Mouse (Mus musculus) stomach, postnatal 0 days (tissue): ENCODE data around the gene Bri3. TPM values are rescaled to one million over a fixed set of nuclear protein-coding genes. Genes with fewer than 3 reads are reported as not detected.

Experiments used
- ATAC-seq: fragments of 200-750 bp; cut with Nextera tagmentation; 2 replicates; pipeline ENCODE4 v1.8.0; 2017; ENCODE audit not compliant: low FRiP score, low TSS enrichment
- DNase-seq: peaks from one replicate; pipeline ENCODE4 v3.0.0-alpha.2; 2016; ENCODE audit warnings: low spot score
- H3K27ac ChIP-seq: fragments of 300-500 bp; sonication (generic); replicated peaks from 2 replicates; pipeline ENCODE4 v1.5.1; 2014; ENCODE audit warnings: mild to moderate bottlenecking, control low read depth
- H3K27me3 ChIP-seq: fragments of 300-500 bp; sonication (generic); 2 replicates; pipeline ENCODE4 v1.6.1; 2014; ENCODE audit warnings: low read length; ENCODE audit not compliant: control insufficient read depth, insufficient read depth
- H3K36me3 ChIP-seq: fragments of 300-500 bp; sonication (generic); 2 replicates; pipeline ENCODE4 v1.6.1; 2014; ENCODE audit warnings: low read length, mixed read lengths; ENCODE audit not compliant: control insufficient read depth, insufficient read depth
- H3K4me1 ChIP-seq: fragments of 300-500 bp; sonication (generic); replicated peaks from 2 replicates; pipeline ENCODE4 v1.6.1; 2014; ENCODE audit warnings: antibody characterized with exemption; ENCODE audit not compliant: control insufficient read depth, insufficient read depth
- H3K4me2 ChIP-seq: fragments of 300-500 bp; sonication (generic); replicated peaks from 2 replicates; pipeline ENCODE4 v1.6.1; 2014; ENCODE audit warnings: low read depth, mild to moderate bottlenecking, control low read depth, moderate library complexity
- H3K4me3 ChIP-seq: fragments of 300-500 bp; sonication (generic); 2 replicates; pipeline ENCODE4 v1.5.1; 2014; ENCODE audit warnings: low read depth, low read length, control low read depth
- H3K9ac ChIP-seq: fragments of 300-500 bp; sonication (generic); 2 replicates; pipeline ENCODE4 v1.6.1; 2014; ENCODE audit warnings: mild to moderate bottlenecking, low read length, control low read depth, mixed read lengths
- H3K9me3 ChIP-seq: fragments of 300-500 bp; sonication (generic); 2 replicates; pipeline ENCODE4 v1.6.1; 2016; ENCODE audit warnings: low read length; ENCODE audit not compliant: control insufficient read depth
- CTCF ChIP-seq: IDR thresholded peaks from 2 replicates; pipeline ENCODE4 v1.5.1; 2016; ENCODE audit warnings: antibody characterized with exemption, low read depth, mild to moderate bottlenecking, moderate library complexity
- EP300 ChIP-seq: optimal IDR thresholded peaks from 2 replicates; pipeline ENCODE3; 2016; ENCODE audit warnings: antibody characterized with exemption
- WGBS: fragments of 180-500 bp; shearing (Covaris S2); extraction: QIAGEN DNeasy Blood & Tissue Kit; methylation state at CpG from one replicate; pipeline ENCODE4 v1.1.7; 2014; 5-methylcytosine and 5-hydroxymethylcytosine counted together
- polyA plus RNA-seq: library from polyadenylated mRNA; unstranded; fragments of >200 nt; fragmentation: Nextera tagmentation; extraction: Ambion mirVana; gene quantifications from 2 replicates; pipeline ENCODE4 v1.2.1, GENCODE M21; 2015

The Bri3 gene
- 197 and 214 TPM in 2 replicates for polyA plus RNA-seq

DNA sequence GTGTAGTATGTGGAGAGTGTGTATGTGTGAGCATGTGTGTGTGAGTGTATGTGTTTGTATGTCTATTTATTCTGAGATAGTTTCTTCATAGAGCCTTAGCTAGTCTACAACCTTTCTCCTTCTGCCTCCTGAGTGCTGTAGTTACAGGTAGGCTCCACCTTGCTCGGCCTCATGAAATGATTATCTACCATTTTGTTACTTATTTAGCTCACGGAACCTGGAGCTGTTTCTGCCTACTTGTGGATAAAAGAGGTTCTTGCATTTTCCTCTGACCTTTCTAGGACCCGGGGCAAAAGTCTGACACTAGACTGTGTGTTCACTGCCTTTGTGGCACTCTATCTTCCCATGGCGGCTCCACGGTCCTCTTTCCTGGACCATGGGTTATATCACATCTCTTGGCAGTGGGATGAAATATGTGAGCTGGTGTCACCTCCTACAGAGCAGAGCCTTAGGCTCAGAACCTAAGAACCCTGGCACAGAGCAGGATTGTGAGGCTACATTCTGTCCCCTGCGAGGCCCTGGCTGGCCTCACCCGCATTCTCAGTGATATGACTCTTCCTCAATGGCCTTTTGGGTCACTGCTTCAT lies at the start of gene Bri3:
TSS of gene Bri3 (plus strand) at position 537 of the 587 bp plus-strand sequence.
- H3K27ac ChIP-seq: no peak within 1 kb of the TSS
- no peaks in the 10 kb centered on the region for H3K4me1 ChIP-seq
- ATAC-seq (no peak), DNase-seq (no peak)
- TF ChIP-seq EP300 (no peak), CTCF (no peak)
- no peak within 1 kb of the TSS for H3K9ac ChIP-seq
- no peaks in the 10 kb centered on the region for H3K27me3 ChIP-seq
- no peak within 1 kb of the TSS for H3K4me3 ChIP-seq
- no peaks in the 10 kb centered on the region for H3K9me3 ChIP-seq
- H3K36me3 ChIP-seq: no peaks in the 10 kb centered on the region
- 88% methylated on average over 7 of the region's 7 CpGs for whole genome bisulfite sequencing
- no peak within 1 kb of the TSS for H3K4me2 ChIP-seq

DNA sequence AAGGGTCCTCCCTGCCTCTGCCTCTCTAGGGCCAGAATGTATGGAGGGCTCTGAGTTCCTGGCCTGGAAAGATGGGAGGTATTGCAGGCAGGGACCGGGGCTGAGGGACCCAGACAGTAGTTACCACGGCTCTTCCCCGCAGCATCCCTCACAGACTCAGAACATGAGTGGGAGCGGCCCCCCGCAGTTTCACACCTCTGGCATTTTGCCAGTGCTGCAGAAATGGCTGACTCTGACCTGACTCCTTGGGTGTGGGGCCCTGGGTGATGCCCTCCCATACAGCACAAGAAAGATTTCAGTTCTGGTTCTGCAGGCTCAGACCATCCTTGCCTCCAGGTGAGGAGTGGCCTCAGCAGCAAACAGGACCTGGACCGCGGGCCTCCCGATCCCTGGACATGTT lies 48.7 kb upstream of the Bri3 start:
- Histone ChIP-seq H3K4me1 (no peaks in the 10 kb centered on the region), H3K9ac (no peak overlapping the region; the same call in 1 of the 2 replicates), H3K4me2 (no peak overlapping the region), H3K9me3 (no peaks in the 10 kb centered on the region), H3K4me3 (no peak overlapping the region), H3K27me3 (no peaks in the 10 kb centered on the region), H3K27ac (no peak overlapping the region), H3K36me3 (peaks cover 3% of the 10 kb centered on the region; the same call in 1 of the 2 replicates)
- no peak for ATAC-seq
- no peak for DNase-seq
- WGBS: 81% methylated on average over 8 of the region's 8 CpGs
- TF ChIP-seq EP300: no peak
- no peak for TF ChIP-seq CTCF

DNA sequence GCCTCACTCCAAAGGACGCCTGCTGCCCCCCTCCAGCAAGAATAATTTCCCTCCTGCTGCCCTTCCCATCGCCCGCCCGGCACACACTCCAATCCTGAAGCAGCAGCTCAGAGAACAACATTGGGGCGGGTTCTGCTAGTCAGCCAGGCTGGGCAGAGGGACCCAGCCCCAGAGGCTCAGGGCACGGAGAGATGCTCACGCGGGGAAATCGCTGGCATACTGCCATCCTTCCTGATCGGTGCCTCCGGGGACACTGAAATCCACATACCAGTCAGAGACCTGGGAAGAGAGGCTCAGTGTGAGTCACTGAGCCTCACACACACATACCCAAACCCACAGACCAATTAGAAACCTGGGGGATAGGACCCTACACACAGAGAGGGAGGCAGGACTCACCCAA lies 43.6 kb upstream of the Bri3 start:
- Histone ChIP-seq H3K4me2 (no peak overlapping the region), H3K4me3 (no peak overlapping the region), H3K36me3 (peaks cover 21% of the 10 kb centered on the region), H3K9me3 (no peaks in the 10 kb centered on the region), H3K4me1 (no peaks in the 10 kb centered on the region), H3K27ac (no peak overlapping the region), H3K9ac (no peak overlapping the region), H3K27me3 (no peaks in the 10 kb centered on the region)
- TF ChIP-seq CTCF (no peak), EP300 (no peak)
- WGBS: 67% methylated on average over 11 of the region's 11 CpGs
- DNase-seq (no peak), ATAC-seq (no peak)

DNA sequence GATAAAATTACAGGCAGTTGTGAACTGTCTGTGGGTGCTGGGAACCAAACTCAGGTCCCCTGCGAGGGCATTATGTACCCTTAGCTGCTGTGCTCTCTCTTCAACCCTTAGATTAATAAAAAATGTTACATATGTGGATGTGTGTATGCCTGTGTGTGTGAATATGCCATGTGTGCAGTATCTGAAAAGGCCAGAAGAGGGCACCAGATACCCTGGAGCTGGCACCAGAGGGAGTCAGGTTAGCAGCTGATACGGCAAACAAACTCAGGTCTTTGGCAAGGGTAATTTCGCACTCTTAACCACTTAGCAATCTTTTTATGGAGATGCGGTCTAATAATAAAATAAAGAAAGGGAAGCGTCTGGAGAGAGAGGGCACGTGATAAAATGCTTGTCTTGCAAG lies 41.8 kb upstream of the Bri3 start:
- DNase-seq (no peak), ATAC-seq (no peak)
- Histone ChIP-seq H3K4me1 (no peaks in the 10 kb centered on the region), H3K36me3 (peaks cover 25% of the 10 kb centered on the region), H3K9me3 (no peaks in the 10 kb centered on the region), H3K27me3 (no peaks in the 10 kb centered on the region), H3K9ac (no peak overlapping the region), H3K4me3 (no peak overlapping the region), H3K4me2 (no peak overlapping the region), H3K27ac (no peak overlapping the region)
- TF ChIP-seq EP300 (no peak), CTCF (peak; percentile 47)
- WGBS: 96% methylated on average over 6 of the region's 6 CpGs

DNA sequence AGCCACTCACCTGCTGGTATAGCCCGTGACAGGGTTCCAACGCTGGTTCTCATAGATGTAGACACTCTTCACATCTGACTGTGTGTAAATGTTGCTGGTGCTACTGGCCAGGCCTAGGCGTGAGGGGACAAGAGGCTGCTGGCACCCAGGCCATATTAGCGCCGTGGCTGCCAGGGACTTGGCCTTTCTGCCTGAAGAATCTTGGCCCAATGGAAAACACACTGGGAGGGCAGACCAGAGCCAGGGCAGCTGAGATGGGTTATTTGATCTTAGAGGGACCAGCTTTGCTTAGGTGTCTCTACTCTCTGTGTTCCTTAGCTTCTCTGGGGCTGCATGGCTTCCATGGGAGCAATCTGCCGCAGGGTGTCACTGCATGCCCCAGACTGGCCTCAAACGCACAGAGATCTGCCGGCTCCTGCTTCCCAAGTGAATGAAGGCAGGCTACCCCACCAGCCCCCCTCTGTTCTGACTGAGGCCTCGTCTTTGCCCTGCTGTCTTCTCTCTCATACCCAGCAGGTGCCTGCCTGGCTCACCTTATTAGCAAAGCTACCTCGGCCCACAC lies 40.8 kb upstream of the Bri3 start:
- Histone ChIP-seq H3K9me3 (no peaks in the 10 kb centered on the region), H3K9ac (no peak overlapping the region), H3K27ac (no peak overlapping the region), H3K4me2 (no peak overlapping the region), H3K4me1 (no peaks in the 10 kb centered on the region), H3K36me3 (peaks cover 30% of the 10 kb centered on the region), H3K4me3 (no peak overlapping the region), H3K27me3 (no peaks in the 10 kb centered on the region)
- TF ChIP-seq CTCF: no peak
- no peak for TF ChIP-seq EP300
- WGBS: 94% methylated on average over 10 of the region's 10 CpGs
- DNase-seq (no peak), ATAC-seq (no peak)

DNA sequence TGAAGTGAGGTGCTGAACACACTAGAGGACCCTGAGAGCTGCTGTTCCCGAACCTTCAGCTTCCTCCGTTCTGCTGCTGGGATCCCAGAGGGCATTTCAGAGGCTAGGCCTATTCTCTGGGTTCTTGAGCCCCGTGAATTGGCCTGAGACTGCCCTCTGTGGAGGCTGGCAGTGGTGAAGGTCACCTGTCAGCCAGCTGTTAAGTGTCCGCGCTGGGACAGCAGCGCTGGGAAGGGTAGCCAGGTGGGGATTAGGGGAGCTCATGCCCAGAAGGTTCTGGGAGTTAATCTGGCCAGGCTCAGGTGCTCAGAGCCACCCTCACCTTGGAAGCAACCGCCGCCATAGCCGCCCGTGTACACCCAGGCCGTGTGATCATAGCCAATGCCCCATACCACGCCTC lies 39.9 kb upstream of the Bri3 start:
- no peaks in the 10 kb centered on the region for H3K4me1 ChIP-seq
- no peak for TF ChIP-seq CTCF
- TF ChIP-seq EP300: no peak
- no peak overlapping the region for H3K4me3 ChIP-seq
- H3K36me3 ChIP-seq: peaks cover 31% of the 10 kb centered on the region
- whole genome bisulfite sequencing: 87% methylated on average over 12 of the region's 12 CpGs
- no peaks in the 10 kb centered on the region for H3K9me3 ChIP-seq
- H3K9ac ChIP-seq: no peak overlapping the region
- H3K27ac ChIP-seq: no peak overlapping the region
- DNase-seq (no peak), ATAC-seq (no peak)
- H3K4me2 ChIP-seq: no peak overlapping the region
- no peaks in the 10 kb centered on the region for H3K27me3 ChIP-seq
